Mouse (Mus musculus) erythroblast, embryonic 14.5 days (primary cell): ENCODE results near the gene Dctpp1.

Source experiments
- GATA1 ChIP-seq: IDR thresholded peaks from 2 replicates; pipeline ENCODE4 v1.6.1; 2012; ENCODE audit warnings: low read length, inconsistent platforms, mixed read lengths
- TAL1 ChIP-seq: IDR thresholded peaks from 3 replicates; pipeline ENCODE4 v1.6.1; 2012; ENCODE audit warnings: low read length, inconsistent platforms, mixed read lengths

DNA sequence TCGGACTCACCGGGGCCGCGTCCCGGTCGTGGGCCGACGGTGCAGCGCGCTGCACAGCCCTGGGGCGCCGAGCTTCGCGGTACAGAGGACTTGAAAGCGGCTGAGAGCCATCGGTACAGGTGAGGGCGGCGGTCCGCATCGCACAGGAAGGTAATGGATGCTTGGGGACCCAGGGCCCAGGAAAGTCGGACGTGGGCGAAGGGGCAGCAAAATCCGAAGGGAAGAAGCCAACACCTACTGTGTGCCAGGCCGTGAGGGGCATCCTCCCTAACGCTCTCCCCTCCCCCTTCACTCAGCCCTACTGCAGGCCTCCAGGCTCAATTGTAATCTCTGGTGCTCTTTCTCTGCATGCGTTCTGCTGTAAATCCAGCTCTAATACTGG lies 27.1 kb downstream of the Dctpp1 start:
- TF ChIP-seq GATA1 (no peak), TAL1 (no peak)
